Mouse (Mus musculus) forebrain, embryonic 11.5 days (tissue): Measurements from ENCODE around the gene Samsn1. TPM values are rescaled to one million over a fixed set of nuclear protein-coding genes. Genes with fewer than 3 reads are reported as not detected.

Source experiments
- ATAC-seq: fragments of 200-750 bp; cut with Nextera tagmentation; replicated peaks from 2 replicates; pipeline ENCODE4 v1.8.0; 2017; ENCODE audit warnings: moderate TSS enrichment; ENCODE audit not compliant: low FRiP score
- DNase-seq: peaks from one replicate; pipeline ENCODE4 v3.0.0-alpha.2; 2017; ENCODE audit warnings: low spot score
- H3K27ac ChIP-seq: fragments of 300-500 bp; sonication (generic); 2 replicates; pipeline ENCODE4 v1.5.1; 2014; ENCODE audit warnings: low read depth, low read length
- H3K27me3 ChIP-seq: fragments of 300-500 bp; sonication (generic); 2 replicates; pipeline ENCODE4 v1.6.1; 2014; ENCODE audit warnings: mild to moderate bottlenecking, low read length, mixed read lengths; ENCODE audit not compliant: control insufficient read depth, insufficient read depth
- H3K36me3 ChIP-seq: fragments of 300-500 bp; sonication (generic); 2 replicates; pipeline ENCODE4 v1.6.1; 2014; ENCODE audit warnings: mild to moderate bottlenecking, low read length, moderate library complexity, mixed read lengths; ENCODE audit not compliant: control insufficient read depth, insufficient read depth
- H3K4me1 ChIP-seq: fragments of 300-500 bp; sonication (generic); replicated peaks from 2 replicates; pipeline ENCODE4 v1.6.1; 2014; ENCODE audit warnings: low read length, mixed read lengths; ENCODE audit not compliant: control insufficient read depth, insufficient read depth
- H3K4me2 ChIP-seq: fragments of 300-500 bp; sonication (generic); 2 replicates; pipeline ENCODE4 v1.6.1; 2014; ENCODE audit warnings: low read depth, mild to moderate bottlenecking, low read length, moderate library complexity, mixed read lengths; ENCODE audit not compliant: severe bottlenecking
- H3K4me3 ChIP-seq: fragments of 300-500 bp; sonication (generic); 2 replicates; pipeline ENCODE4 v1.5.1; 2014; ENCODE audit warnings: low read depth, low read length
- H3K9ac ChIP-seq: fragments of 300-500 bp; sonication (generic); 2 replicates; pipeline ENCODE4 v1.6.1; 2014; ENCODE audit warnings: low read length
- H3K9me3 ChIP-seq: fragments of 300-500 bp; sonication (generic); 2 replicates; pipeline ENCODE4 v1.6.1; 2016; ENCODE audit warnings: low read length, mixed read lengths; ENCODE audit not compliant: control insufficient read depth
- WGBS: fragments of 180-500 bp; shearing (Covaris S2); extraction: QIAGEN DNeasy Blood & Tissue Kit; methylation state at CpG from one replicate; pipeline ENCODE4 v1.1.7; 2014; 5-methylcytosine and 5-hydroxymethylcytosine counted together
- polyA plus RNA-seq: library from polyadenylated mRNA; unstranded; fragments of >200 nt; fragmentation: Nextera tagmentation; extraction: Ambion mirVana; gene quantifications from 2 replicates; pipeline ENCODE4 v1.2.1, GENCODE M21; 2014

Samsn1 gene
- 1.4 and 1.9 TPM in 2 replicates for polyA plus RNA-seq

DNA sequence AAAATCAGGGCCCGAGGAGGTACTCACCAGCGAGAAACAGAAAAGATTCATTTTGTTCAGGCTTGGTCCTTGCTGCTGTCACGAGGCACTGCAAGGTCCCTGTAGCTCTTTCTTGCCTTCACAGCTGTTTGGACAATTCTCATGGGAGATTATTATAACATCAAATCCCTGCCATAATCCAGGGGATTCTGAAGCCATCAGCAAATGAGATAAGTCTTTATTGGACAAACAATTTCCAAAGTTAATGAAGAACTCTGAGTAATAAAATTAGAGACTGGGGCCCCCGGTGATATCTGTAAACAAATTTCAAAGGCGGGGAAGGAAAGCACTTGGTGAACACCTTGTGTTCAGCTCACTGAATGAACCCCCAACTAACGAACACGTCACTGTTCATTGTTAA is at the start of gene Samsn1:
TSS of gene Samsn1 (minus strand) at position 101 of the 400 bp plus-strand sequence.
- Histone ChIP-seq H3K9ac (no peak within 1 kb of the TSS), H3K4me2 (no peak within 1 kb of the TSS), H3K36me3 (no peaks in the 10 kb centered on the region), H3K9me3 (no peaks in the 10 kb centered on the region), H3K27me3 (no peaks in the 10 kb centered on the region), H3K4me1 (no peaks in the 10 kb centered on the region), H3K4me3 (no peak within 1 kb of the TSS), H3K27ac (no peak within 1 kb of the TSS)
- ATAC-seq (no peak), DNase-seq (no peak)
- 72% methylated on average over 7 of the region's 7 CpGs for WGBS

- Histone ChIP-seq H3K9ac (no peak overlapping the region), H3K4me1 (no peaks in the 10 kb centered on the region), H3K4me2 (no peak overlapping the region), H3K9me3 (no peaks in the 10 kb centered on the region), H3K36me3 (no peaks in the 10 kb centered on the region), H3K27me3 (no peaks in the 10 kb centered on the region), H3K27ac (no peak overlapping the region), H3K4me3 (no peak overlapping the region)
- ATAC-seq (no peak), DNase-seq (no peak)
- WGBS, result 96% methylated on average over 14 of the region's 14 CpGs
Observed at GRCm38 (mm10) chr16:76066082-76066635, 44.1 kb upstream of the Samsn1 start.

GRCm38 (mm10) chr16:76054976-76055375 is 32.9 kb upstream of the Samsn1 start:
- Histone ChIP-seq H3K9me3 (no peaks in the 10 kb centered on the region), H3K4me2 (no peak overlapping the region), H3K4me3 (no peak overlapping the region), H3K9ac (no peak overlapping the region), H3K4me1 (no peaks in the 10 kb centered on the region), H3K27me3 (no peaks in the 10 kb centered on the region), H3K36me3 (no peaks in the 10 kb centered on the region), H3K27ac (no peak overlapping the region)
- ATAC-seq (no peak), DNase-seq (no peak)
- WGBS, result 93% methylated on average over 7 of the region's 7 CpGs

GRCm38 (mm10) chr16:76054079-76054478 is 32.0 kb upstream of the Samsn1 start:
- DNase-seq (no peak), ATAC-seq (no peak)

DNA sequence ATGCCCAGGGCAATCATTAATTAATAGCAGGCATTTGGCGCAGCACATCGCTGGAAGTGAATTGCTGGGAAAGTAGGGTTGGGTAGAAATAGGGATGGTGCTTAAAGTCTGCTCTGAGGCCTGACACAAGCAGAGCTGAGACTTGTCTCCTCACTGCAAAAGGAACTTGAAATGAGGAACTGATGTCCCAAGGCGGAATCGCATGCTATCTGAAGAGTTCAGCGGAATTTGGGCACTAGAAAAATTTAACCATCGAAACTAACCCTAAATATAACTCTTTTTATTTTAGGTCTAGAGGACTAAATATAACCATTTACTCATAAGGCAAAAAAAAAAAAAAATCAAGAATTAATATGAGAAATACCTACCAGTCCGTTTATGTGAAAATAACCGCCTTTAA is 31.5 kb upstream of the Samsn1 start:
- WGBS, result 94% methylated on average over 8 of the region's 8 CpGs
- DNase-seq (no peak), ATAC-seq (no peak)

More at GRCm38 (mm10) chr16:76054079-76054478, 32.0 kb upstream of the Samsn1 start:
- Histone ChIP-seq H3K36me3 (no peaks in the 10 kb centered on the region), H3K9me3 (no peaks in the 10 kb centered on the region), H3K4me3 (no peak overlapping the region), H3K27me3 (no peaks in the 10 kb centered on the region), H3K27ac (no peak overlapping the region), H3K4me2 (no peak overlapping the region), H3K4me1 (no peaks in the 10 kb centered on the region), H3K9ac (no peak overlapping the region)
- WGBS, result 90% methylated on average over 4 of the region's 4 CpGs

GRCm38 (mm10) chr16:76047066-76047465 is 25.0 kb upstream of the Samsn1 start:
- DNase-seq (no peak), ATAC-seq (no peak)
- 80% methylated on average over 3 of the region's 3 CpGs for WGBS
- Histone ChIP-seq H3K9me3 (no peaks in the 10 kb centered on the region), H3K4me1 (no peaks in the 10 kb centered on the region), H3K27ac (no peak overlapping the region), H3K27me3 (no peaks in the 10 kb centered on the region), H3K9ac (no peak overlapping the region), H3K4me2 (no peak overlapping the region), H3K4me3 (no peak overlapping the region), H3K36me3 (no peaks in the 10 kb centered on the region)

More for the DNA sequence above, 31.5 kb upstream of the Samsn1 start:
- Histone ChIP-seq H3K4me1 (no peaks in the 10 kb centered on the region), H3K27ac (no peak overlapping the region), H3K4me3 (no peak overlapping the region), H3K36me3 (no peaks in the 10 kb centered on the region), H3K4me2 (no peak overlapping the region), H3K9me3 (no peaks in the 10 kb centered on the region), H3K9ac (no peak overlapping the region), H3K27me3 (no peaks in the 10 kb centered on the region)

DNA sequence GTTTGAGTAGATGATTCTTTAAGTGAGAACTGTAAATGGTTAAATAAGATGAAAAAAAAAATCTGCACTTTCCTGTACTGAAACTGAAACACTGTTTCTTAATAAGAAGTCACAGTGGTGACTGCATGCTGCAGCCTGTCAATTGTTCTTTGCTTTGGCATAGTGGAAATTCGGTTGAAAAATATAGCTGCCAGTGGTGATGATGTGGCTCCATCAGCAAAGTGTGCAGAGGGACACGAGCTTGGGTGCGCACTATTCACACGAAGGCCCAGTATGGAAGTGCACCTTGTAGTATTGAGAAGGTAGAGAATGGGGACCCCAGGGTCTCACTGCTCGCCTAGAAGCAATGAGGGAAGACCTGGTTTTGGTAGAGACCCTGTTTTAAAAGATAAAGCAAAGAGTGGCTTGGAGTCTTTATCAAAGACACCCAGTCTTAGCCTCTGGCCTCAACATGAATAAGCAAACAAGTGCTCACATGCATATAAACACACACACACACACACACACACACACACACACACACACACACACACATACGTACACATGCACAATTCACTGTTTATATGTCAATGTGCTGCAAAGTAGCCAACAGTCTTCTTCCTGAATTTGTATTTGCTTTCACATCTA is 18.4 kb upstream of the Samsn1 start:
- DNase-seq (no peak), ATAC-seq (no peak)
- Histone ChIP-seq H3K4me3 (no peak overlapping the region), H3K9me3 (no peaks in the 10 kb centered on the region), H3K27ac (no peak overlapping the region), H3K27me3 (no peaks in the 10 kb centered on the region), H3K36me3 (no peaks in the 10 kb centered on the region), H3K4me2 (no peak overlapping the region), H3K9ac (no peak overlapping the region), H3K4me1 (no peaks in the 10 kb centered on the region)
- 90% methylated on average over 6 of the region's 6 CpGs for WGBS

DNA sequence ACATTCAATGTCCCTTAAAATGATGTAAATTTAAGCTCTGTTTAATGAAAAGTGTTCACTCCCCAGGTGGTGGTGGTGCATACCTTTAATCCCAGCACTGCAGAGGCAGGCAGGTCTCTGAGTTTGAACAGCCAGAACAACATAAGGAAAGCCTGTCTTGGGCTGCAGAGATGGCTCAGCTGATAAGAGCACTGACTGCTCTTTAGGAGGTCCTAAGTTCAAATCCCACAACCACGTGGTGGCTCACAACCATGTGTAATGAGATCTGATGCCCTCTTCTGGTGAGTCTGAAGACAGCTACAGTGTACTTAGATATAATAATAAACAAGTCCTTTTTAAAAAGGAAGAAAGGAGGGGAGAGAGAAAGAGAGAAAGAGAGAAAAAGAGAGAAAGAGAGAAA is 2.9 kb downstream of the Samsn1 start:
- Histone ChIP-seq H3K9ac (no peak overlapping the region), H3K27me3 (no peaks in the 10 kb centered on the region), H3K4me3 (no peak overlapping the region), H3K27ac (no peak overlapping the region), H3K9me3 (no peaks in the 10 kb centered on the region), H3K4me1 (no peaks in the 10 kb centered on the region), H3K36me3 (no peaks in the 10 kb centered on the region), H3K4me2 (no peak overlapping the region)
- no peak for DNase-seq
- WGBS, result 38% methylated on average over 1 of the region's 1 CpGs
- ATAC-seq, result no peak

DNA sequence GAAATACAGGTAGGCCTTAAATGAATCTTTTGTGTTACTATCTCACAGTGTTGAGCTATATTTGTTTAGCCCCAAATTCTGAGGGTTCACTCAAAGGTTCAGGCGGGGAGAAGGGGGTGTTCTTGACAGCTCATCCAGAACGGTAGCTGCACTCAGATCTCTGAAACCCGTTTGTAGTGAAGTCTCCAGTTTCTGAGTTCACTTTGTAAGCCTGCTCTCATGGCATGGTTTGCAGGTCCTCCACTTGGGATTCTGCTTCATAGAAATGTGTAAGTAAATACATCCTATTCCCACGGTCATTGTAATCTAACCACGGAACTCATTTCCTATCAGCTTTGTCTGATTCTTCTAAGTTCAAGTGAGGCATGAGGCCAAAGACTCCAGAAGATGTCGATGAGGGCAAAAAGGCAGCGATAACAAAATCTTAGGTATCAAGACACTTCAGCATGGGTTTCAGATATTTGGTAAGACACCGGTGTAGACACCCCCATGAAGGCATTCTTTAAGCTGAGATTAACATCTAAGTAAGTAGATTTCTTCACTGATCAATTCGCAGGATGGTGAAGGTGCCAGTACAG is 18.2 kb downstream of the Samsn1 start:
- Histone ChIP-seq H3K9me3 (no peaks in the 10 kb centered on the region), H3K4me1 (no peaks in the 10 kb centered on the region), H3K27me3 (no peaks in the 10 kb centered on the region), H3K27ac (no peak overlapping the region), H3K9ac (no peak overlapping the region), H3K36me3 (no peaks in the 10 kb centered on the region), H3K4me3 (no peak overlapping the region), H3K4me2 (no peak overlapping the region)
- no peak for ATAC-seq
- WGBS, result 90% methylated on average over 9 of the region's 9 CpGs
- no peak for DNase-seq
